8 mouse cellular contexts compared by ENCODE assay signal in the genomic region with DNA sequence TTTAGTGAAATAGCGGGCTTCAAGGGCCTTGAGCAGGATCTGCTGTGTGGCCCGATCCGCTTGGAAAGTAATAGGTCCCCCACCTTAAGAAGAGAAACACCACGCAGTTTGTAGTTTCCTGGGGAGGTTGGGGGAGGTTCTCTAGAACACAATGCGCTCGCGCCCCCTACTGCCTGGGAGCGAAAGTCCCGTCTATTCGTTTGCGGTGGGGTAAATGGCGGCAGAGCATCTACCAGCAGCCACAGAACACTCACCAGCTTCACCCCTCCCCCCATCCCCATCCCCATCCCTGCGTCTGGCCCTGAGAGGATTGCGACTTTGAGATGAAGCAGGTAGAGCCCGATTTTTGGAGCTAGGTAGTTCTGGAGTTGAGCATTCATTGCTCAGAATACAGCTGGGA. TPM values are rescaled to one million over a fixed set of nuclear protein-coding genes. Genes with fewer than 3 reads are reported as not detected.
A peak's percentile ranks its signal among the peaks of the same experiment; 100 is the strongest.
DNase-seq lines count a peak whose midpoint lies in the region; ATAC-seq lines count a peak whose summit lies in the region.

No protein-coding gene starts in this region.

- H3K27me3 ChIP-seq in liver, embryonic 12.5 days (replicated peaks): 0 out of 2 replicates have a peak, but pooled peaks cover 2% of the 10 kb centered on the region
- no peaks in the 10 kb centered on the region for H3K27me3 ChIP-seq in stomach, embryonic 16.5 days (ENCODE audit: control insufficient read depth, insufficient read depth, low read length)

- peak; percentile 88 for DNase-seq in 416B (ENCODE audit: low read depth)
- peak; percentile 89 for DNase-seq in adrenal gland, adult 2 months
- DNase-seq in embryo, embryonic 11 days: peak; percentile 92
- peak; percentile 91 to 96 for DNase-seq in heart, adult 18-20 months
- peak; percentile 91 for DNase-seq in kidney, adult 9 months
- peak; percentile 82 to 89 for DNase-seq in natural killer cell, adult 2 months (ENCODE audit: low spot score in 2 of 2)

- 5% methylated on average over 15 of the region's 15 CpGs for WGBS in liver, embryonic 12.5 days (ENCODE audit: insufficient replicate concordance)
- WGBS in stomach, embryonic 16.5 days: 1% methylated on average over 15 of the region's 15 CpGs

- no peak overlapping the region for H3K4me3 ChIP-seq in liver, embryonic 12.5 days
- no peak overlapping the region for H3K4me3 ChIP-seq in stomach, embryonic 16.5 days (replicated peaks; ENCODE audit: low read length)

- H3K9me3 ChIP-seq in liver, embryonic 12.5 days (replicated peaks): no peaks in the 10 kb centered on the region
- H3K9me3 ChIP-seq in stomach, embryonic 16.5 days (replicated peaks; ENCODE audit: control insufficient read depth, low read length): no peaks in the 10 kb centered on the region

- no peak overlapping the region for H3K4me2 ChIP-seq in liver, embryonic 12.5 days
- no peak overlapping the region for H3K4me2 ChIP-seq in stomach, embryonic 16.5 days (ENCODE audit: low read depth, low read length)

- no peak overlapping the region for H3K9ac ChIP-seq in liver, embryonic 12.5 days
- H3K9ac ChIP-seq in stomach, embryonic 16.5 days (ENCODE audit: low read length): peak overlapping the region; percentile 26; the same call in 1 of the 2 replicates

- no peak overlapping the region for H3K27ac ChIP-seq in liver, embryonic 12.5 days
- no peak overlapping the region for H3K27ac ChIP-seq in stomach, embryonic 16.5 days (ENCODE audit: low read length)

- ATAC-seq in liver, embryonic 12.5 days: peak; percentile 36; the same call in 1 of the 2 replicates
- ATAC-seq in stomach, embryonic 16.5 days (ENCODE audit: insufficient read depth, low FRiP score): 0 out of 2 replicates have a peak, but pooled peaks have one; percentile 48

- no peaks in the 10 kb centered on the region for H3K36me3 ChIP-seq in liver, embryonic 12.5 days
- no peaks in the 10 kb centered on the region for H3K36me3 ChIP-seq in stomach, embryonic 16.5 days (ENCODE audit: control insufficient read depth, insufficient read depth, low read length)

- H3K4me1 ChIP-seq in liver, embryonic 12.5 days: peaks cover 12% of the 10 kb centered on the region
- H3K4me1 ChIP-seq in stomach, embryonic 16.5 days (ENCODE audit: control insufficient read depth, insufficient read depth, low read length): no peaks in the 10 kb centered on the region

RNA-seq across cellular contexts. Expression of a gene that starts 21.8 kb away (rescaled TPM):
- 10 to 100 TPM; 51.1 to 79.5 TPM for total RNA-seq in adrenal gland, adult 2 months (2021)
- polyA plus RNA-seq in adrenal gland, adult 2 months (2012; rRNA removed): 121 and 122 TPM in 2 replicates
- total RNA-seq in heart, adult 18-20 months (2021): 10 to 100 TPM; 30.0 to 30.5 TPM
- polyA plus RNA-seq in liver, embryonic 12.5 days (2016; fragmentation: Nextera tagmentation; extraction: Ambion mirVana): 6.7 and 7.7 TPM in 2 replicates
- 10.1 and 11.7 TPM in 2 replicates for polyA plus RNA-seq in stomach, embryonic 16.5 days (2015; fragmentation: Nextera tagmentation; extraction: Ambion mirVana)

RNA-seq across cellular contexts. Expression of a gene that starts 40.4 kb away (rescaled TPM):
- 10 to 100 TPM; 17.9 to 29.3 TPM for total RNA-seq in adrenal gland, adult 2 months (2021)
- 38.5 and 39.8 TPM in 2 replicates for polyA plus RNA-seq in adrenal gland, adult 2 months (2012; rRNA removed)
- 10 to 100 TPM; 37.1 to 40.8 TPM for total RNA-seq in heart, adult 18-20 months (2021)
- 18.0 and 19.2 TPM in 2 replicates for polyA plus RNA-seq in liver, embryonic 12.5 days (2016; fragmentation: Nextera tagmentation; extraction: Ambion mirVana)
- 17.8 and 18.1 TPM in 2 replicates for polyA plus RNA-seq in stomach, embryonic 16.5 days (2015; fragmentation: Nextera tagmentation; extraction: Ambion mirVana)
